Mouse (Mus musculus): Measurements from ENCODE around the gene Pnmal2. TPM values are rescaled to one million over a fixed set of nuclear protein-coding genes. Genes with fewer than 3 reads are reported as not detected.

Gene Pnmal2
- polyA plus RNA-seq, 2 experiments: 13.9 to 18.8 TPM

GRCm38 (mm10) chr7:16924037-16924834, 20.2 kb upstream of the Pnmal2 start, which contains the start of gene Calm3:
Gene Calm3, minus strand, starts transcription at chr7:16924114.
- TF ChIP-seq POLR2A (IDR thresholded peaks at IDR 0.05; ENCODE audit: borderline replicate concordance, extremely low read depth, insufficient read depth, insufficient read length): peak; percentile 41; the same call in 1 of the 2 replicates

GRCm38 (mm10) chr7:16928341-16928740, 16.1 kb upstream of the Pnmal2 start:
- no peak for TF ChIP-seq POLR2A (IDR thresholded peaks at IDR 0.05; ENCODE audit: borderline replicate concordance, extremely low read depth, insufficient read depth, insufficient read length)
- 49% methylated on average over 2 of the region's 2 CpGs for WGBS
- no peak for DNase-seq (ENCODE audit: low spot score)
- no peaks in the 10 kb centered on the region for H3K36me3 ChIP-seq (ENCODE audit: control insufficient read depth, insufficient read depth, low read length)
- H3K9ac ChIP-seq (ENCODE audit: low read depth, low read length, severe bottlenecking): no peak overlapping the region
- no peaks in the 10 kb centered on the region for H3K27me3 ChIP-seq (ENCODE audit: control insufficient read depth, insufficient read depth, low read length)
- no peaks in the 10 kb centered on the region for H3K9me3 ChIP-seq (ENCODE audit: control insufficient read depth, low read length)
- H3K27ac ChIP-seq (replicated peaks; ENCODE audit: low read depth, low read length): no peak overlapping the region
- H3K4me2 ChIP-seq (replicated peaks; ENCODE audit: low read depth, low read length, severe bottlenecking): no peak overlapping the region
- ATAC-seq (ENCODE audit: low FRiP score, low read depth): no peak
- H3K4me1 ChIP-seq (ENCODE audit: control insufficient read depth, insufficient read depth, low read length): no peaks in the 10 kb centered on the region
- no peak overlapping the region for H3K4me3 ChIP-seq (replicated peaks; ENCODE audit: low read length)

More at GRCm38 (mm10) chr7:16924037-16924834, 20.2 kb upstream of the Pnmal2 start, which contains the start of gene Calm3:
- H3K36me3 ChIP-seq (ENCODE audit: control insufficient read depth, insufficient read depth, low read length): peaks cover 9% of the 10 kb centered on the region; the same call in 1 of the 2 replicates
- peak within 1 kb of the TSS; percentile 99 for H3K27ac ChIP-seq (replicated peaks; ENCODE audit: low read depth, low read length)
- no peaks in the 10 kb centered on the region for H3K27me3 ChIP-seq (ENCODE audit: control insufficient read depth, insufficient read depth, low read length)
- peak within 1 kb of the TSS; percentile 99 for H3K4me3 ChIP-seq (replicated peaks; ENCODE audit: low read length)
- ATAC-seq (ENCODE audit: low FRiP score, low read depth) (peak; percentile 94), DNase-seq (ENCODE audit: low spot score) (peak; percentile 98)
- H3K4me2 ChIP-seq (replicated peaks; ENCODE audit: low read depth, low read length, severe bottlenecking): peak within 1 kb of the TSS; percentile 88
- H3K9me3 ChIP-seq (ENCODE audit: control insufficient read depth, low read length): no peaks in the 10 kb centered on the region
- H3K4me1 ChIP-seq (ENCODE audit: control insufficient read depth, insufficient read depth, low read length): peaks cover 32% of the 10 kb centered on the region
- WGBS: 2% methylated on average over 58 of the region's 64 CpGs
- H3K9ac ChIP-seq (ENCODE audit: low read depth, low read length, severe bottlenecking): peak within 1 kb of the TSS; percentile 84

GRCm38 (mm10) chr7:16930850-16931249, 13.6 kb upstream of the Pnmal2 start:
- no peak for TF ChIP-seq POLR2A (IDR thresholded peaks at IDR 0.05; ENCODE audit: borderline replicate concordance, extremely low read depth, insufficient read depth, insufficient read length)
- Histone ChIP-seq H3K27ac (replicated peaks; ENCODE audit: low read depth, low read length) (no peak overlapping the region), H3K4me2 (replicated peaks; ENCODE audit: low read depth, low read length, severe bottlenecking) (no peak overlapping the region), H3K27me3 (ENCODE audit: control insufficient read depth, insufficient read depth, low read length) (no peaks in the 10 kb centered on the region), H3K36me3 (ENCODE audit: control insufficient read depth, insufficient read depth, low read length) (no peaks in the 10 kb centered on the region), H3K9me3 (ENCODE audit: control insufficient read depth, low read length) (no peaks in the 10 kb centered on the region), H3K9ac (ENCODE audit: low read depth, low read length, severe bottlenecking) (no peak overlapping the region), H3K4me3 (replicated peaks; ENCODE audit: low read length) (no peak overlapping the region), H3K4me1 (ENCODE audit: control insufficient read depth, insufficient read depth, low read length) (no peaks in the 10 kb centered on the region)
- DNase-seq (ENCODE audit: low spot score): peak; percentile 87
- ATAC-seq (ENCODE audit: low FRiP score, low read depth): no peak
- 9% methylated on average over 1 of the region's 1 CpGs for WGBS

- Histone ChIP-seq H3K27ac (replicated peaks; ENCODE audit: low read depth, low read length) (no peak overlapping the region), H3K36me3 (ENCODE audit: control insufficient read depth, insufficient read depth, low read length) (no peaks in the 10 kb centered on the region), H3K9me3 (ENCODE audit: control insufficient read depth, low read length) (no peaks in the 10 kb centered on the region), H3K4me3 (replicated peaks; ENCODE audit: low read length) (no peak overlapping the region), H3K4me1 (ENCODE audit: control insufficient read depth, insufficient read depth, low read length) (no peaks in the 10 kb centered on the region), H3K9ac (ENCODE audit: low read depth, low read length, severe bottlenecking) (no peak overlapping the region), H3K27me3 (ENCODE audit: control insufficient read depth, insufficient read depth, low read length) (no peaks in the 10 kb centered on the region), H3K4me2 (replicated peaks; ENCODE audit: low read depth, low read length, severe bottlenecking) (no peak overlapping the region)
- ATAC-seq (ENCODE audit: low FRiP score, low read depth) (peak; percentile 82), DNase-seq (ENCODE audit: low spot score) (peak; percentile 94)
- no peak for TF ChIP-seq POLR2A (IDR thresholded peaks at IDR 0.05; ENCODE audit: borderline replicate concordance, extremely low read depth, insufficient read depth, insufficient read length)
- WGBS: 18% methylated on average over 14 of the region's 14 CpGs
Observed at GRCm38 (mm10) chr7:16931968-16932627, 12.4 kb upstream of the Pnmal2 start.

- no peak for TF ChIP-seq POLR2A (IDR thresholded peaks at IDR 0.05; ENCODE audit: borderline replicate concordance, extremely low read depth, insufficient read depth, insufficient read length)
- no peaks in the 10 kb centered on the region for H3K36me3 ChIP-seq (ENCODE audit: control insufficient read depth, insufficient read depth, low read length)
- H3K4me3 ChIP-seq (replicated peaks; ENCODE audit: low read length): no peak overlapping the region
- no peak overlapping the region for H3K9ac ChIP-seq (ENCODE audit: low read depth, low read length, severe bottlenecking)
- no peaks in the 10 kb centered on the region for H3K4me1 ChIP-seq (ENCODE audit: control insufficient read depth, insufficient read depth, low read length)
- 44% methylated on average over 14 of the region's 14 CpGs for WGBS
- ATAC-seq (ENCODE audit: low FRiP score, low read depth) (no peak), DNase-seq (ENCODE audit: low spot score) (no peak)
- H3K9me3 ChIP-seq (ENCODE audit: control insufficient read depth, low read length): no peaks in the 10 kb centered on the region
- no peak overlapping the region for H3K27ac ChIP-seq (replicated peaks; ENCODE audit: low read depth, low read length)
- H3K4me2 ChIP-seq (replicated peaks; ENCODE audit: low read depth, low read length, severe bottlenecking): no peak overlapping the region
- no peaks in the 10 kb centered on the region for H3K27me3 ChIP-seq (ENCODE audit: control insufficient read depth, insufficient read depth, low read length)
Observed at GRCm38 (mm10) chr7:16932704-16933577, 11.5 kb upstream of the Pnmal2 start.

Measured in limb, embryonic 14.5 days (tissue).